Mouse (Mus musculus): ENCODE data around the gene Herc4.

The Herc4 gene

GRCm38 (mm10) chr10:63360502-63360901, 116.9 kb downstream of the Herc4 start:
- DNase-seq, result no peak

DNA sequence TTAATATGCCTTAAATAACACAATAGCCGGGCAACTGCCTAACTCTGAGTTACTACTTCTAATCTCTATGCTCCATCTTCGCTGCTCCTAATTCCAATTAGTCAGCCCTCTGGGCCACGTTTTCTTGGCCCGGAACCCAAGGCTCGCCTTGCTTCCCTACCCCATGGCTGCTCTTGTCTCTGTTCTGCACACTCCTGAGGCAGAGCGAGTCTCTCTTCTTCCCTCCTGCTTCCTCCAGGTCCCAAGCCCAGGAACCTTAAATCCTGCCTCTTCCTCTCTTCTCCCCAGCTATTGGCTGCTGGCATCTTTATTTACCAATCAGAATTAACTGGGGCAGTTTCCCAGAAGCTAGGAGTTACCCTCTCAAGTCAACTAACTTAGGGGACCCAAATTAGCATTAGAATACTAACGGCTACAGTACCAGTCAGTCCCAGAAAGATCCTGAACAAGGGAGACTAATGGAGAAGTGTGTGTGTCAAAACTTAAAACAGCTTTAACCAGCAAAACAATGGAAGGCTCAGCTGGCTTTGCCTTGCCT, 122.4 kb downstream of the Herc4 start:
- no peak for DNase-seq

GRCm38 (mm10) chr10:63367386-63367785, 123.8 kb downstream of the Herc4 start:
- no peak for DNase-seq
